Mouse (Mus musculus) kidney, embryonic 15.5 days (tissue): ENCODE results near the gene Sgta. TPM values are rescaled to one million over a fixed set of nuclear protein-coding genes. Genes with fewer than 3 reads are reported as not detected.
"Not testable (repeated sequence)": the region's sequence is repeated elsewhere in the genome, so short reads cannot be mapped to it uniquely, and the experiment has no call there.

ENCODE experiments used
- ATAC-seq: fragments of 200-750 bp; cut with Nextera tagmentation; replicated peaks from 2 replicates; pipeline ENCODE4 v1.8.0; 2017; ENCODE audit warnings: moderate TSS enrichment; ENCODE audit not compliant: low FRiP score
- H3K27ac ChIP-seq: fragments of 300-500 bp; sonication (generic); 2 replicates; pipeline ENCODE4 v1.5.1; 2015; ENCODE audit warnings: mild to moderate bottlenecking, inconsistent platforms
- H3K27me3 ChIP-seq: fragments of 300-500 bp; sonication (generic); 2 replicates; pipeline ENCODE4 v1.6.1; 2015; ENCODE audit warnings: inconsistent platforms
- H3K36me3 ChIP-seq: fragments of 300-500 bp; sonication (generic); 2 replicates; pipeline ENCODE4 v1.6.1; 2015; ENCODE audit warnings: inconsistent platforms
- H3K4me1 ChIP-seq: fragments of 300-500 bp; sonication (generic); 2 replicates; pipeline ENCODE4 v1.6.1; 2015; ENCODE audit warnings: inconsistent platforms
- H3K4me2 ChIP-seq: fragments of 300-500 bp; sonication (generic); 2 replicates; pipeline ENCODE4 v1.6.1; 2015; ENCODE audit warnings: moderate library complexity, mild to moderate bottlenecking, inconsistent platforms
- H3K4me3 ChIP-seq: fragments of 300-500 bp; sonication (generic); replicated peaks from 2 replicates; pipeline ENCODE4 v1.5.1; 2015; ENCODE audit warnings: mild to moderate bottlenecking, inconsistent platforms
- H3K9ac ChIP-seq: fragments of 300-500 bp; sonication (generic); 2 replicates; pipeline ENCODE4 v1.6.1; 2015; ENCODE audit warnings: mild to moderate bottlenecking, inconsistent platforms
- H3K9me3 ChIP-seq: fragments of 300-500 bp; sonication (generic); replicated peaks from 2 replicates; pipeline ENCODE4 v1.6.1; 2016; ENCODE audit warnings: inconsistent platforms
- WGBS: fragments of 180-500 bp; shearing (Covaris S2); methylation state at CpG from one replicate; pipeline ENCODE4 v1.1.7; 2015; ENCODE audit warnings: mixed read lengths; 5-methylcytosine and 5-hydroxymethylcytosine counted together
- polyA plus RNA-seq: library from polyadenylated mRNA; unstranded; fragments of >200 nt; fragmentation: Nextera tagmentation; extraction: Ambion mirVana; gene quantifications from 2 replicates; pipeline ENCODE4 v1.2.1, GENCODE M21; 2015

The Sgta gene
- polyA plus RNA-seq, 1 experiment from 2014 or later: 226 TPM

DNA sequence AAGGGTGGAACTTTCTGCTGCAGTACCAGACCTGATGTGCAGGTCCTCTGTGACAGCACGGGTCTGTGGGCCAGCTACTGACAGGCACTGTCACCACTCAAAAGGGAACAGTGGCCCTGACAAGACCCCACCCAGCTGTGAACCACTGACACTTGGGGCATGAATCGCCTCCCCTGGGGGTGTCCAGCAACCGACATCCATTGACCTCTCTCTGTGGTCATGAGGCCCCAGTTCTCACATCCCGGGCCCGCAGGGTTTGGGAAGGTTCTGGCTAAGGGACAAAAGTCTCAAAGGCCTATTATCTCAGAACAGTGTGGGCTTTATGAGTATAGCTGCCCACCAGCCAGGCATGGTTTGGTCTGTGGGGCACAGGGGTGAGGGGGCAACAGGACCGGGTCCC is 4.8 kb downstream of the Sgta start:
- WGBS: 83% methylated on average over 6 of the region's 6 CpGs

DNA sequence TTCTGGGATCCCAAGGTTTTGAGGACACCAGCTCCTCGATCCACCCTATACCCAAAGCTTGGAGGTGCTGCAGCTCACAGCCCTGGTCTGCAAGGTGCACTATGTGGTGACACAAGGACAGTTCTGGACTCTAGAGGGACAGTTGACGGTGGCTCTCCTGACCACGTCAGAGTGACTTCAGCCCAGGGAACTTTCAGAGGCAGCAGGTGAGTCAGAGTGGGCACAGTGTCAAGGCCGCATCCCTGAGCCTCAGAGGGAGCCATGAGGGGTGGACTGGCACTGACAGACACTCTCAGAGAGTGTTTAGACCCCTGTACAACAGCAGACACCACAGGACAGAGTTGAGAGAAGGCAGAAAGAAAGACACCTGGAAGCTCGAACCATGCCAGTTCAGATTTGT is 7.4 kb downstream of the Sgta start:
- H3K36me3 ChIP-seq: peaks cover 68% of the 10 kb centered on the region
- H3K4me2 ChIP-seq: no peak overlapping the region
- WGBS: 89% methylated on average over 5 of the region's 5 CpGs
- H3K27me3 ChIP-seq: no peaks in the 10 kb centered on the region
- H3K4me1 ChIP-seq: peaks cover 11% of the 10 kb centered on the region
- no peak for ATAC-seq
- H3K27ac ChIP-seq: no peak overlapping the region
- no peak overlapping the region for H3K9ac ChIP-seq
- H3K4me3 ChIP-seq: no peak overlapping the region
- no peaks in the 10 kb centered on the region for H3K9me3 ChIP-seq

More for the DNA sequence above, 4.8 kb downstream of the Sgta start:
- H3K9ac ChIP-seq: no peak overlapping the region
- H3K4me1 ChIP-seq: peaks cover 32% of the 10 kb centered on the region
- H3K4me2 ChIP-seq: no peak overlapping the region
- no peak overlapping the region for H3K27ac ChIP-seq
- no peaks in the 10 kb centered on the region for H3K27me3 ChIP-seq
- no peak for ATAC-seq
- H3K4me3 ChIP-seq: no peak overlapping the region
- H3K9me3 ChIP-seq: no peaks in the 10 kb centered on the region
- H3K36me3 ChIP-seq: peaks cover 46% of the 10 kb centered on the region

DNA sequence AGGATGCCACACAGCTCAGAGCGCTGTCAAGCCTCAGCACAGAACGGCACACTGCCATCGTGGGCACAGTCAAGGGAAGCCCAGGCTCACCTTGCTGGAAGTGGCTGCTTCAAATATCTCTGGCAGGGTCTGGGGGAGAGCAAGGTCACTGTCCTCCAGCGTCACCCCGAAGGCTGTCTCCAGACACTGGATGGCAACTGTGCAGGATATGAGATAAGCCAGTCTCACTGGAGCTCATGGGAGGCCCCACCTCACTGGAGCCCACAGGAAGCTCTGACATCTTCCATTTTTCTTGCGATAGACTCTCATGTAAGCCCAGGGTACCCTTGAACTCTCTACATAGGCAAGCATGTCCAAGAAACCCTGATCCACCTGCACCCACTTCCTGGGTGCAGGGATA is 8.8 kb downstream of the Sgta start:
- H3K36me3 ChIP-seq: peaks cover 78% of the 10 kb centered on the region
- no peak overlapping the region for H3K4me2 ChIP-seq
- H3K9ac ChIP-seq: no peak overlapping the region
- H3K4me3 ChIP-seq: no peak overlapping the region
- no peak for ATAC-seq
- WGBS: 95% methylated on average over 6 of the region's 6 CpGs
- no peaks in the 10 kb centered on the region for H3K4me1 ChIP-seq
- no peaks in the 10 kb centered on the region for H3K27me3 ChIP-seq
- no peak overlapping the region for H3K27ac ChIP-seq
- no peaks in the 10 kb centered on the region for H3K9me3 ChIP-seq

DNA sequence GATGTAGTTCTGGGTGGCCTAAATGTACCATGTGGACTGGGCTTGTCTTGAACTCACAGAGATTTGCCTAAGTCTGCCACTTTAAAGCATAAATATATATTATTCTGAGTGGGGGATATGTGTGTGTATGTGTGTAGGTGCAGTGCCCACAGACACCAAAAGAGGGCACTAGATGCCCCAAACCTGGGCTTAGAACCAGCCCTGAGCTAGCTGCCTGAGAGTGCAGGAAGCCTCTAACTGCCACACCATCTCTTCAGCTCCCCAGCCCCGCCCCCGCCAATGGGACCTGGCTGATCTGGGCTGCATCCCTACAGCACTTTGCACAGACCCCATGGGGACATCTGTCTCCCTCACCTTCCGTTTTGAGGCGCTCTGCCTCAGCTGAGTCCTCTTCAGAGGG is 9.3 kb downstream of the Sgta start:
- Histone ChIP-seq H3K36me3 (peaks cover 83% of the 10 kb centered on the region), H3K9ac (no peak overlapping the region), H3K4me2 (no peak overlapping the region), H3K9me3 (no peaks in the 10 kb centered on the region), H3K27me3 (no peaks in the 10 kb centered on the region), H3K4me3 (no peak overlapping the region), H3K4me1 (no peaks in the 10 kb centered on the region), H3K27ac (no peak overlapping the region)
- no peak for ATAC-seq
- 91% methylated on average over 4 of the region's 4 CpGs for WGBS

DNA sequence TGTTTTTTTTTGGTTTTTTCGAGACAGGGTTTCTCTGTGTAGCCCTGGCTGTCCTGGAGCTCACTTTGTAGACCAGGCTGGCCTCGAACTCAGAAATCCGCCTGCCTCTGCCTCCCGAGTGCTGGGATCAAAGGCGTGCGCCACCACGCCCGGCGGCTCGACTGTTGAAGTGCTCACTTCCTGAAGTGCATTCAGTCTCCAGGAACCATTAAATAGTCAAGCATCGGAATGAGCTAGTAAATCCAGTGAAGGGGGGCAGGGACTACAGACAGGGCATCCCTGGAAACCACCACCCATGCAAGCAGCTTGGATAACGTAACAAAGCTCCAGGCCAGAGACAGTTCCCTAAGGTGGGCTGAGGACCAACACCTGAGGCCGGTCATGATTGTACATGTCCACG is 14.7 kb downstream of the Sgta start:
- not testable (repeated sequence) for H3K27ac ChIP-seq, ATAC-seq, H3K9me3 ChIP-seq, H3K4me2 ChIP-seq, H3K9ac ChIP-seq, H3K4me3 ChIP-seq, H3K27me3 ChIP-seq, H3K4me1 ChIP-seq
- H3K36me3 ChIP-seq: peaks cover 79% of the 10 kb centered on the region
- WGBS: 91% methylated on average over 14 of the region's 14 CpGs

- Histone ChIP-seq H3K4me1 (peaks cover 6% of the 10 kb centered on the region; the same call in 1 of the 2 replicates), H3K27ac (no peak overlapping the region), H3K27me3 (no peaks in the 10 kb centered on the region), H3K4me3 (no peak overlapping the region), H3K9me3 (no peaks in the 10 kb centered on the region), H3K36me3 (peaks cover 43% of the 10 kb centered on the region), H3K9ac (no peak overlapping the region), H3K4me2 (no peak overlapping the region)
- WGBS: 33% methylated on average over 13 of the region's 13 CpGs
- no peak for ATAC-seq
These were observed 18.4 kb downstream of the Sgta start for GRCm38 (mm10) chr10:81041458-81042175.

DNA sequence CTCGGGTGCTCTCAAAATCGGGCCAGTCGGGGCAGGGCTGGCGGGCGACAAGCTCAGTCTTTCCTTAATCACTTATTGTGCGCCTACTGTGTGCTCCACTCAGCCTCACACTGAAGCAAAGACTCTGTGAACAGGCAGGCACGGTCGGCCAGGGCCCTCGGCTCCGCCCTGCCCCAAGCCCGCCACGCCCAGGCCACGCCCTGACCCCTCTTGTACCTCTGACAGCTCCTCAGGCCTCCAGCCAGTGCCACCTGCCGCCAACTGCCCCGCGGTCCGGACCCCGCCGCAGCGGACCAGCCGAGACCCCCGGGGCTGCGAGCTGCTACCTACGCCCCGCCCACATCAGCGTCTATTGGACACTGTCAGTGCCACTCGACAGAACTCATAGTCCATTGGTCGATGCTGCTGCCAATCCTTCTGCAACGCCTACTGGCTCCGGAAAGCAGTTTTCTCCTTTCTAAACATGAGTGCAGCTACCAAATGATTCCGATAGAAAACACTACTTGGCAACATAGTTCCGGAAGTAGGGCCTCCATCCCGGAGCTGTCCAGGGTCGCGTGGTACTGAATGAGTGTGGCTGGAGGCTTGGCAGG is 22.9 kb downstream of the Sgta start, which contains the start of gene Slc39a3:
TSS of gene Slc39a3 (minus strand) at position 439 of the 593 bp plus-strand sequence.
- H3K4me1 ChIP-seq: peaks cover 6% of the 10 kb centered on the region; the same call in 1 of the 2 replicates
- peak within 1 kb of the TSS; percentile 69 for H3K9ac ChIP-seq
- 1% methylated on average over 35 of the region's 35 CpGs for WGBS
- peak within 1 kb of the TSS; percentile 72 for H3K4me2 ChIP-seq
- H3K4me3 ChIP-seq: peak within 1 kb of the TSS; percentile 83
- H3K36me3 ChIP-seq: peaks cover 12% of the 10 kb centered on the region; the same call in 1 of the 2 replicates
- peak; percentile 99 for ATAC-seq
- H3K27me3 ChIP-seq: no peaks in the 10 kb centered on the region
- H3K27ac ChIP-seq: peak within 1 kb of the TSS; percentile 66; the same call in 1 of the 2 replicates
- no peaks in the 10 kb centered on the region for H3K9me3 ChIP-seq

GRCm38 (mm10) chr10:81036251-81036650 is 23.7 kb downstream of the Sgta start:
- H3K27me3 ChIP-seq: no peaks in the 10 kb centered on the region
- H3K36me3 ChIP-seq: peaks cover 16% of the 10 kb centered on the region
- H3K4me3 ChIP-seq: no peak overlapping the region
- WGBS: 79% methylated on average over 7 of the region's 7 CpGs
- H3K4me1 ChIP-seq: peaks cover 5% of the 10 kb centered on the region; the same call in 1 of the 2 replicates
- H3K27ac ChIP-seq: no peak overlapping the region
- no peak for ATAC-seq
- H3K4me2 ChIP-seq: peak overlapping the region; percentile 72; the same call in 1 of the 2 replicates
- H3K9me3 ChIP-seq: no peaks in the 10 kb centered on the region
- no peak overlapping the region for H3K9ac ChIP-seq

GRCm38 (mm10) chr10:81033586-81033985 is 26.4 kb downstream of the Sgta start:
- no peaks in the 10 kb centered on the region for H3K27me3 ChIP-seq
- H3K27ac ChIP-seq: no peak overlapping the region
- no peak overlapping the region for H3K9ac ChIP-seq
- H3K9me3 ChIP-seq: no peaks in the 10 kb centered on the region
- WGBS: 73% methylated on average over 10 of the region's 10 CpGs
- H3K4me1 ChIP-seq: peaks cover 3% of the 10 kb centered on the region; the same call in 1 of the 2 replicates
- ATAC-seq: no peak
- no peak overlapping the region for H3K4me2 ChIP-seq
- H3K4me3 ChIP-seq: no peak overlapping the region
- peaks cover 25% of the 10 kb centered on the region for H3K36me3 ChIP-seq

DNA sequence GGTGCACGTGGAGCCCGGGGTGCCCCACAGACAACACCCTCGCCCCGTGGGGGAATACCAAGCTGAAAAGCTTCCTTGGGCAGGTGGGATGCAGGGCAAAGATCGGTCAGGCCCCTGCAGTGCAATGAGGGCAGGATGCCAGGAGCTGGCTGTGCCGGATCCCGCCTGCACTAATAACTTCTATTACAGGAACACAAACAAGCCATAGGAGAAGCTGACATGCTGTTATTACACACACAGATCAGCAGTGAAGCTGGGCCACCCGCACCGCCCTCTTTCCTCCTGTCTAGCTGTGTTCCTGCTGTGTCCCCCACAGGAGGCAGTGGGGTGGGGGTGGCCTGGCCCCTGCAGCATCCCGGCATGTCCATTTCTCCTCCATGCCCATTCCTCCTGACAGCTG is 30.9 kb downstream of the Sgta start:
- H3K27ac ChIP-seq: no peak overlapping the region
- H3K36me3 ChIP-seq: peaks cover 25% of the 10 kb centered on the region
- 77% methylated on average over 10 of the region's 10 CpGs for WGBS
- H3K4me3 ChIP-seq: no peak overlapping the region
- H3K9me3 ChIP-seq: no peaks in the 10 kb centered on the region
- peaks cover 7% of the 10 kb centered on the region for H3K4me1 ChIP-seq
- H3K4me2 ChIP-seq: no peak overlapping the region
- peaks cover 22% of the 10 kb centered on the region for H3K27me3 ChIP-seq
- no peak for ATAC-seq
- H3K9ac ChIP-seq: no peak overlapping the region

GRCm38 (mm10) chr10:81028219-81028618 is 31.8 kb downstream of the Sgta start:
- H3K4me3 ChIP-seq: no peak overlapping the region
- no peak overlapping the region for H3K4me2 ChIP-seq
- no peak overlapping the region for H3K27ac ChIP-seq
- peaks cover 30% of the 10 kb centered on the region for H3K27me3 ChIP-seq
- no peaks in the 10 kb centered on the region for H3K9me3 ChIP-seq
- no peak for ATAC-seq
- H3K4me1 ChIP-seq: peaks cover 7% of the 10 kb centered on the region
- H3K36me3 ChIP-seq: peaks cover 24% of the 10 kb centered on the region
- no peak overlapping the region for H3K9ac ChIP-seq

DNA sequence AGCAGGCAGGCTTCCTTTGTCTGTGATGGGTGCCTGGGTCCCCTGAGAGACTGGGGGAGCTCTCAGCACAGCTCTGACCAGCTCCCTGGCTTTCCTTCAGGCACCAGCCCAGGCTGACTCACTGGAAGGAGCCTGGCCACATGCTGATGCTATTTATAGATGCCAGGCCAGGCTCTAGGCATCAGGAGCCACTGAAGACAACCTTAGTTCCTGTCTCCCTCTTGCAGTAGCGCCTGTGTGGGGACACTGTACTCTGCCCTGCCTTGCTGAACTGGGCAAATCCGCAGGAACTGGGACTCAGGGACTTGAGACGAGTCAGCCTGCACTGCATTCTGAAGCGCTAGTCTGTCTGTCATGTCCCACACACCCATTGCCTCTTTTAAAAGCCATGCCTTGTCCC is 32.6 kb downstream of the Sgta start:
- Histone ChIP-seq H3K36me3 (peaks cover 15% of the 10 kb centered on the region), H3K9me3 (no peaks in the 10 kb centered on the region), H3K4me1 (peaks cover 7% of the 10 kb centered on the region), H3K4me2 (no peak overlapping the region), H3K4me3 (no peak overlapping the region), H3K27ac (no peak overlapping the region), H3K27me3 (peaks cover 37% of the 10 kb centered on the region), H3K9ac (no peak overlapping the region)
- WGBS: 61% methylated on average over 4 of the region's 4 CpGs
- ATAC-seq: no peak
